Mouse (Mus musculus): ENCODE measurements around the gene 2310011J03Rik. TPM values are rescaled to one million over a fixed set of nuclear protein-coding genes. Genes with fewer than 3 reads are reported as not detected.

2310011J03Rik gene
- polyA plus RNA-seq, 1 experiment from 2014 or later: 38.4 TPM

DNA sequence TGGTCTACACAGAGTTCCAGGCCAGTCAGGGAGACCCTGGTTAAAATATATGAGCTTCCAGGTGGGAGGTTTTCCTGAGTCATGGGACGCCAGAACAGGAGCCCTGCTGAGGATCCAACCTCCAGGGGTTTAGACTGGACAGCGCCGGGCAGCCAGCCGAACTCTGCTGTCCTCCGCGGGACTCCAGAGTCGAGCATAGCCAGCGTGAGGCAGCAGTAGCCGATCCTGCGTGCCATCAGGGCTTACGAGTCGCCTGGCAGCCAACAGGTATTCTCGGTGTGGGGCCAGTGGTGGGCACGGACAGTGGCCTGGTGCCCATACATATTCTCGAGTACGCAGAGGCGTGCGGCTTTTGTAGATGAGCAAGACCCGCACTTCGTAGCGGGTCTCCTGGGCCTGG lies 20.7 kb upstream of the 2310011J03Rik start:
- no peak overlapping the region for H3K4me3 ChIP-seq
- peaks cover 65% of the 10 kb centered on the region for H3K27me3 ChIP-seq
- no peak overlapping the region for H3K9ac ChIP-seq
- ATAC-seq (ENCODE audit: low FRiP score): no peak
- no peak overlapping the region for H3K4me2 ChIP-seq (replicated peaks)
- no peaks in the 10 kb centered on the region for H3K36me3 ChIP-seq
- H3K4me1 ChIP-seq: peaks cover 38% of the 10 kb centered on the region
- H3K27ac ChIP-seq: no peak overlapping the region
- H3K9me3 ChIP-seq (replicated peaks): no peaks in the 10 kb centered on the region
- 13% methylated on average over 21 of the region's 21 CpGs for WGBS

GRCm38 (mm10) chr10:80339941-80340750 lies 19.8 kb upstream of the 2310011J03Rik start:
- Histone ChIP-seq H3K9ac (no peak overlapping the region), H3K4me3 (no peak overlapping the region), H3K36me3 (no peaks in the 10 kb centered on the region), H3K27me3 (peaks cover 61% of the 10 kb centered on the region), H3K4me1 (peaks cover 35% of the 10 kb centered on the region), H3K4me2 (replicated peaks) (0 out of 2 replicates have a peak overlapping the region, but pooled peaks have one; percentile 13), H3K9me3 (replicated peaks) (no peaks in the 10 kb centered on the region), H3K27ac (no peak overlapping the region)
- no peak for ATAC-seq (ENCODE audit: low FRiP score)
- 22% methylated on average over 19 of the region's 19 CpGs for WGBS

GRCm38 (mm10) chr10:80336263-80336662 lies 15.9 kb upstream of the 2310011J03Rik start:
- 88% methylated on average over 12 of the region's 12 CpGs for WGBS
- no peaks in the 10 kb centered on the region for H3K9me3 ChIP-seq (replicated peaks)
- H3K4me2 ChIP-seq (replicated peaks): no peak overlapping the region
- H3K27ac ChIP-seq: no peak overlapping the region
- no peak for ATAC-seq (ENCODE audit: low FRiP score)
- no peaks in the 10 kb centered on the region for H3K36me3 ChIP-seq
- H3K9ac ChIP-seq: no peak overlapping the region
- peaks cover 8% of the 10 kb centered on the region; the same call in 1 of the 2 replicates for H3K4me1 ChIP-seq
- H3K4me3 ChIP-seq: no peak overlapping the region
- peaks cover 35% of the 10 kb centered on the region for H3K27me3 ChIP-seq

DNA sequence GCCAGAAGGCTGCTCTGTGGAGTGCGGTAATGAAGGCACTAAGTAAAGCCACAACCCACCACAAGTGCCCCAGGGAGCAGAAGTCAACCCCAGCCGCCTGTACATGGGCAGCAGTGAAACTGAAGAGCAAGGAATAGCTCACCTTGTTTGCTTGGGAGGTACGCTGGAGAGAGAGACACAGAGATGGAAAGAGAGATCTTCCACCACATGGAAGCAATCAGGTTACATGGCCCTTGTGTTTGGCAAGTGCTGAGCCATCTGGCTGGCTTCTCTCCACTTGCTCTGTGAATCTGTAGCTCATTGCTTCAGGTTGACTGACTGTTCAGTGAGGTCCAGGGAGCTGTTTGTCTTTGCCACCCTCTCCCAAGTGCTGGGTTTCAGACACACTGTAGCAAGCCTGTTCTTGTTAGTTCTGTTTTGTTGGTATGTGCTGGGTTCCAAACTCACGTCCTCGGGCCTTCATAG lies 12.2 kb upstream of the 2310011J03Rik start:
- no peak for ATAC-seq (ENCODE audit: low FRiP score)
- WGBS: 78% methylated on average over 5 of the region's 5 CpGs
- H3K4me3 ChIP-seq: no peak overlapping the region
- peaks cover 31% of the 10 kb centered on the region for H3K27me3 ChIP-seq
- no peak overlapping the region for H3K27ac ChIP-seq
- peaks cover 15% of the 10 kb centered on the region for H3K4me1 ChIP-seq
- H3K9ac ChIP-seq: no peak overlapping the region
- H3K9me3 ChIP-seq (replicated peaks): no peaks in the 10 kb centered on the region
- H3K36me3 ChIP-seq: no peaks in the 10 kb centered on the region
- no peak overlapping the region for H3K4me2 ChIP-seq (replicated peaks)

DNA sequence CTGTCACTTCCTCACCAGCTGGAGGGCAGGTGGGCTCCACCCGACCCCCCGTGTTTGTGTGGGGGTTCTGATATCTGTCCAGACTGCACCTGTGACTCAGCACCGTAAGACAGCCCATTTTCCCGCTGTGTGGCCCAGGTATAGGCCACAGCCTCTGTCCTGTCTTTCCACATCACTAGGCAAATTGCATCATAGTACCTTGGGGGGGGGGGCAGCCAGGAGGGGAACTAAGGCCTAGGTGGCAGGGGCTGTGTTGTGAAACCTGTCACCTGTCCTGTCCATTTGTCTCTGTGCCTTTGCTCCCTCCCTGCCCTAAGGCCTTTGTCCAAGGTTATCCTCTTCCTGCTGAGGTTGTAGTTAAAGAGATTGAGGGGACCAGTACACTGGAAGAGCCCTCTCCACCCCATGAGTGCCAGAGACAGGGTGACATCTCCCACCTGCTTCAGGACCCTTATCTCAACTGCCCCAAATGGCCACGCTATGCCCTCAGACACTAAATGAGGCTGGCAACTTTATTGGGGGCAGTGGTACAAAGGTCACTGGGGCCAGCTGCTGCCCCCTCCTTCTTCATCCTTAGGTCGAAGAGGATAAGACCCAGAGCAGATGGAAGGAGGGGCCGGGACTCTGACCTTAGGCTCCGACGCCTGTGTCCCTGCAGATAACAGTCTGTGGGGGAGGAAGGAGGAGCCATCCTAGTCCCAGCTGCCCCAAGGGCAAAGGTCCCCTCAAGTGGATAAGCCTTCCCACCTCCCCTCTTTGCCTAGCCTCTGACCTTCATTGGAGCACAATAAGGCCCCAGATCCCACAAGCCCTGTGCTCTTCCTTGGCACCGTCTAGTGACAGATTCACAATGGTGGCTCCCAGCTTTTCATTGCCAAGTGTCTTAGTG lies 11.5 kb upstream of the 2310011J03Rik start:
- Histone ChIP-seq H3K27me3 (peaks cover 33% of the 10 kb centered on the region), H3K4me3 (no peak overlapping the region)
- no peak for ATAC-seq (ENCODE audit: low FRiP score)

DNA sequence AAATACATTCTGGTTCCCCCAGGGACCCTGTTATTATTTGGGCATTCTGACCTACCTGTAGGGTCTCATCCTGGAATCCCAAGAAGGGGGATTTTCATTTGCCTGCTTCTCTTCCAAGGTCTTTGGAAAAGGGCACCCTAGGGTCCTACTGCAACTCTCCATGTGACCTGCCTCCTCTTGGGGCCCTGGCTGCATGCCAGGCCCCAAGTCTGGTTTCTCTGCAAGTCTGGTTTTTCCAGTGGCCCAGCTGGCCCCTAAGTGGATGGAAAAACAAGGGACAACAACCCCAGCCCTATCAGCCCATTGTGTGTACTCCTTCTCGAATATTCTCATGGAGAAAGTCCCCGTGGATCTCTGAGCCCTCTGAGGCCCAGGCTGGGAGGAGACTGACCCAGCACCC lies 10.6 kb upstream of the 2310011J03Rik start:
- Histone ChIP-seq H3K9me3 (replicated peaks) (no peaks in the 10 kb centered on the region), H3K36me3 (no peaks in the 10 kb centered on the region), H3K4me3 (0 out of 2 replicates have a peak overlapping the region, but pooled peaks have one; percentile 46), H3K4me2 (replicated peaks) (peak overlapping the region; percentile 88), H3K9ac (no peak overlapping the region), H3K27ac (no peak overlapping the region), H3K27me3 (peaks cover 38% of the 10 kb centered on the region), H3K4me1 (peaks cover 15% of the 10 kb centered on the region)
- ATAC-seq (ENCODE audit: low FRiP score): no peak
- WGBS: 69% methylated on average over 2 of the region's 2 CpGs

More for the DNA sequence above, 11.5 kb upstream of the 2310011J03Rik start:
- Histone ChIP-seq H3K36me3 (no peaks in the 10 kb centered on the region), H3K4me1 (peaks cover 15% of the 10 kb centered on the region), H3K9me3 (replicated peaks) (no peaks in the 10 kb centered on the region), H3K4me2 (replicated peaks) (no peak overlapping the region), H3K27ac (no peak overlapping the region), H3K9ac (no peak overlapping the region)
- 55% methylated on average over 10 of the region's 10 CpGs for WGBS

DNA sequence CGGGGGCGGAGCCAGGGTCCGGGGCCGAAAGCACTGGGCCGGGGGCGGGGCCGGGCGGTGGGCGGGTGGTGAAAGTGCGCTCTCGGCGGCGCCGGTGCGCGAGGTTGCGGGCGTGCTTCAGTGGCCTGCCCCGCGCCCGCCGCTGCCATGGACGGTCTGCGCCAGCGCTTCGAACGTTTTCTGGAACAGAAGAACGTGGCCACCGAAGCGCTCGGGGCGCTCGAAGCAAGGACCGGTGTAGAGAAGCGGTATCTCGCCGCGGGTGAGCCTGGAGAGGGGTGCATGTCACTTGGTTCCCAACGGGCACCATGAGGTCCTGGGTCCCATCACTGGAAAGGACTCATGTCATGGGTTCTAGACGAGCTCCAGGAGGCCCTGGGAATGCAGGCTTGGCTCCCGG lies 9.7 kb upstream of the 2310011J03Rik start:
- Histone ChIP-seq H3K4me2 (replicated peaks) (peak overlapping the region; percentile 88), H3K36me3 (no peaks in the 10 kb centered on the region), H3K9me3 (replicated peaks) (no peaks in the 10 kb centered on the region), H3K27ac (0 out of 2 replicates have a peak overlapping the region, but pooled peaks have one; percentile 2), H3K4me1 (peaks cover 15% of the 10 kb centered on the region), H3K9ac (peak overlapping the region; percentile 59), H3K4me3 (peak overlapping the region; percentile 46), H3K27me3 (peaks cover 38% of the 10 kb centered on the region)
- WGBS: 1% methylated on average over 40 of the region's 41 CpGs
- peak; percentile 26; the same call in 1 of the 2 replicates for ATAC-seq (ENCODE audit: low FRiP score)

DNA sequence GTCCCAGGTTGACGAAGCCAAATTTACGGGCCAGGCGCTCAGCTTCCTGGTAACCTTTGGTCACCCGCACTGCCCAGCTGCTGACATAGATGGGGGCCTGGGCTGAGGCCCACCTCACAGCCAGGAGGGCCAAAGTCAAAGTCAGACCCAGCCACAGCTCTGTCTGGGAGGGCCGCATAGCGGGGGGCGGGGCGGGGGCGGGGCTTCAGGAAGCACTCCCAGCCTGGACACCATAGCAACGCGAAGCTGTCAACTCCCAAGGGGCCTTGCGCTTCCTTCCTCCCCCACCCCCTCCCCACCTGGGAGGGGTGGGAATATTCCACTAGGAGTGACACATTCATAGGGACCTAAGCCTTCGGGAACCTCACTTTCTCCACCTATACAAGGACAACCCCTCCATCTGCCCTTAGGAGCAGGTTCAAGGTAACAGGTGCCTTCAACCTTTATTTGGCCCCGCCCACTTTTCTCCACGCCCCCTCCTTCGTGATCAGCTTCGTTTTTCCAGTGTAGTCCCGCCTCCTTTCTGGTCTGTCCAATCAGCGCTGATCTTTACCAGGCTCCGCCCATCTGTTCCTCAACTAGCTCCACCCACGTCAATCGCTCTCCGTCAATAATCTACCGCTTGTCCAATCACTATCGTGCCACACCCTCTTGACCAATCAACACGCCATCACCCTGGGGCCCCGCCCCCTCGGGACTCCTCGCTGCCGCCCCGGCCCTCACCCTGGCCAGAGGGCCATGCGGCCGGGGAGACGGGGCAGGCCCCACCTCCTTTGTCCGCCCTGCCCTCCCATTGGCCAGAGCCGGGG lies 9.1 kb upstream of the 2310011J03Rik start, which contains the start of the genes Pcsk4 and Reep6:
Gene Pcsk4, minus strand, starts transcription at position 226 of the 809 bp plus-strand sequence.
Gene Reep6, plus strand, starts transcription at position 681 of the 809 bp plus-strand sequence.
- peak within 1 kb of the TSS; percentile 59 for H3K9ac ChIP-seq
- H3K4me2 ChIP-seq (replicated peaks): peak within 1 kb of the TSS; percentile 88
- peak within 1 kb of the TSS; percentile 46 for H3K4me3 ChIP-seq
- 0 out of 2 replicates have a peak within 1 kb of the TSS, but pooled peaks have one; percentile 2 for H3K27ac ChIP-seq
- no peaks in the 10 kb centered on the region for H3K9me3 ChIP-seq (replicated peaks)
- H3K27me3 ChIP-seq: peaks cover 39% of the 10 kb centered on the region
- peaks cover 15% of the 10 kb centered on the region for H3K4me1 ChIP-seq
- ATAC-seq (ENCODE audit: low FRiP score): peak; percentile 94
- H3K36me3 ChIP-seq: no peaks in the 10 kb centered on the region
- 6% methylated on average over 31 of the region's 36 CpGs for WGBS

DNA sequence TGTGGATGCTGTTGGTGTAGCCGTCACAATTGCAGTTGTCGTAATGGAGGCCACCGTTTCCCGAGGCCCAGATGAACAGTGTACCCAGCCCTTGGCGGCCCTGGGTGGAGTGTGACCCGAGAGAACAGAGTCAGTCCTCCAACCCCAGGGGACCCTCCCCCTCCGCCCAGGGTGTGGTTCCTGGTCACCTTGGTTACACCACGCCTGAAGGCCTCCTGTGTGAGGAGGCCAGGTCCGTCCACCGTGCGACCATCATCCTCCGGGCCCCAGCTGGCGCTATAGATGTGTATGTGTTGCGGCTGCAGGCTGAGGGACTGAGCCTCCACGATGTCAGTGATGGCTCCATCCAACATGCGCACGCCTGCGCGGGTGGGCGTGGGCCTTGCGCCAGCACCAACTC lies 4.7 kb upstream of the 2310011J03Rik start:
- no peaks in the 10 kb centered on the region for H3K36me3 ChIP-seq
- H3K9me3 ChIP-seq (replicated peaks): no peaks in the 10 kb centered on the region
- H3K27me3 ChIP-seq: peaks cover 39% of the 10 kb centered on the region
- WGBS: 82% methylated on average over 21 of the region's 21 CpGs
- H3K4me1 ChIP-seq: peaks cover 22% of the 10 kb centered on the region
- ATAC-seq (ENCODE audit: low FRiP score): no peak
- no peak overlapping the region for H3K9ac ChIP-seq
- no peak overlapping the region for H3K4me3 ChIP-seq
- H3K4me2 ChIP-seq (replicated peaks): no peak overlapping the region
- no peak overlapping the region for H3K27ac ChIP-seq

DNA sequence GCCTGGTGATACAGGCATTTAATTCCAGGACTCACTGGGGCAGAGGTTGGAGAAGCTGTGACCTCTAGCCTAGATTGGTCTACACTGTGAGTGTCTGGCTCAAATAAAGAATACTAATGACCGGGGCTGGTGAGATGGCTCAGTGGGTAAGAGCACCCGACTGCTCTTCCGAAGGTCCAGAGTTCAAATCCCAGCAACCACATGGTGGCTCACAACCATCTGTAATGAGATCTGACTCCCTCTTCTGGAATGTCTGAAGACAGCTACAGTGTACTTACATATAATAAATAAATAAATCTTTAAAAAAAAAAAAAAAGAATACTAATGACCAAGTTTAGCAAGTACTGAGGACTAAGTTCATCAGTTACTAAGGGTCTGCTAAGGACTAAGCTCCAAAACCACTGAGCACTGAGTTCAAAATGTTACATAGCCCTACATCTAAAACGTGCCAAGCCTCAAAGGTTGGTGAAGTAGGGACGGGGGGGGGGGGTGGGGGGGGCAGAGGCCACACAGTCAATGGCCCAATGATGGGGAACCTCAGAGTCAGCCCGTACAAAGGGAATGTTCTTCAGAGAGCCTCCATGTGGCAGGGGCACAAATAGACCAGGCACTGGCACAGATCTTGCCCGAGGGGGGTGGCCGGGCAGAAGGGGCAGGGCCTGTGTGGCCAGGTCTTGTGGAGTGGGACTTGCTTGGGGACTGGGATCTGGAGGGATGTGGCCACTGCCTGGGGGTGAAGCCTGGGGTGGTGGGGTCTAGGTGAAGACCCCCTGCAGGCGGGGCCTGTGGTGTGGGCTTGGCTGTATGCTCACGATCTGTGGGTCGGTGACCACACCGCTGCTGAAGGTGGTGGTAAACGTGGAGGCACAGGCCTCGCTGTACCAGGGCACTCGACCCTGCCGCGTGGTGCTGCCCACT lies 4.0 kb upstream of the 2310011J03Rik start:
- Histone ChIP-seq H3K27me3 (peaks cover 39% of the 10 kb centered on the region), H3K4me3 (no peak overlapping the region), H3K9me3 (replicated peaks) (no peaks in the 10 kb centered on the region), H3K36me3 (no peaks in the 10 kb centered on the region), H3K4me1 (peaks cover 27% of the 10 kb centered on the region), H3K9ac (no peak overlapping the region), H3K4me2 (replicated peaks) (0 out of 2 replicates have a peak overlapping the region, but pooled peaks have one; percentile 96), H3K27ac (no peak overlapping the region)
- ATAC-seq (ENCODE audit: low FRiP score): no peak
- 78% methylated on average over 17 of the region's 17 CpGs for WGBS

Measured in hindbrain, embryonic 12.5 days (tissue).